Mouse (Mus musculus): ENCODE measurements around the gene Tgfa.

DNA sequence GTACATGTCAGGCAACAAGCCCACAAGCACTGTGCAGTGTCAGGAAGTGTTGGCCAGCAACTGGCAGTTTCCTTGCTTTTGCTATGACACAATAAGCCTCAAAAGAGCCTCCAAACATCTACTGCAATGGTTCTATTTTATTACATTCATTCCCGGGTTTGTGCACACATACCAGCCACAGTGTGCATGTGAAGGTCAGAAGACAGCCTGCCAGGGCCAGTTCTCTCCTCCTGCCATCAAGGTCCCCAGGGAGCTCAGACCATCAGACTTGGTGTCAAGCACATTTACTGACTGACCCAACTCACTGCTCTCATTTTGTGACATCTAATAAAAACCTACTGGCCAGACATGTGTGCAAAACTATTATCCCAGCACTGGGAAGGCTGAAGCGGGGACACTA, 104.4 kb downstream of the Tgfa start:
- TF ChIP-seq EP300 (IDR thresholded peaks at IDR 0.05; ENCODE audit: low read depth) (no peak), CTCF (IDR thresholded peaks at IDR 0.05; ENCODE audit: low read depth) (no peak)

Measured in liver, postnatal 0 days (tissue).